Mouse (Mus musculus): ENCODE measurements around the gene Csnk1e. TPM values are rescaled to one million over a fixed set of nuclear protein-coding genes. Genes with fewer than 3 reads are reported as not detected.

Csnk1e gene
- polyA plus RNA-seq, 1 experiment from 2014 or later: 267 TPM

DNA sequence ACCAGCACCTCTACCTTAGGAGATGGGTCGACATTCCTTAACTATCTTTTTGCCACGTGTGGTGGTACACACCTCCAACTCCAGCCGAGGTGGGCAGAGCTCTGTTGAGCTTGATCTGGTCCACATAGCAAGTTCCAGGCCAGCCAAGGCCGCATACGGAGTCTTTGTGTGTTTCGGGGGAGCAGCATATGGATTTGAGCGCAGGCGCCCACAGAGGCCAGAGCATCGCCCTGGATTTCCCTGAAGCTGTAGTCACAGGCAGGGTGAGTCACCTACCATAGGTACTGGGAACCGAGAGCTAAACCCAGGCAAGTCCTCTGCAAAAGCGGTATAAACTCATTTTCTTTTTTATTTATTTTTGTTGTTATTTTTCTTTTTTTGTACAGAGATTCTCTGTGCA, 23.0 kb downstream of the Csnk1e start:
- 86% methylated on average over 11 of the region's 11 CpGs for WGBS
- H3K4me2 ChIP-seq (replicated peaks): no peak overlapping the region
- no peak overlapping the region for H3K4me3 ChIP-seq
- H3K36me3 ChIP-seq: peaks cover 100% of the 10 kb centered on the region
- no peak for ATAC-seq (ENCODE audit: low FRiP score, low read depth)
- H3K4me1 ChIP-seq: peaks cover 34% of the 10 kb centered on the region
- H3K27me3 ChIP-seq: no peaks in the 10 kb centered on the region
- H3K9me3 ChIP-seq: no peaks in the 10 kb centered on the region
- H3K27ac ChIP-seq (replicated peaks): peak overlapping the region; percentile 47; the same call in 1 of the 2 replicates
- no peak overlapping the region for H3K9ac ChIP-seq (replicated peaks)

DNA sequence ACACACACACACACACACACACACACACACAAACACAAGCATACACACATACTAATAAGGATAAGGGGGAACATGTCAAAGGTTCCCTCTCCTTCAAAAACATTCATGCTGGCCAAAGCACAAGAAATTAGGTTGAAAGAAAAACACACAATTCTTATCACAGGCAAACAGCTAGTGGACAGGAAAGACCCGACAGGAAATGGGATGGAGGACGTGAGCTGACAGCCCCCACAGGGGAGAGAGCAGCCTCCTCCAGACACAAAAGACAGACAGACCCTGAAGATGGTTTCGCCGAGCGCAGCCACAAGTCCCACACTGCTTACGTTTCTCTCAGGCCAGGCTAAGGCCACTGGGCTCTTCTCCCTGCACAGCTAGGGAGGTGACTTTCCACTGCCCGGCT, 23.4 kb downstream of the Csnk1e start:
- Histone ChIP-seq H3K27me3 (no peaks in the 10 kb centered on the region), H3K9ac (replicated peaks) (no peak overlapping the region), H3K4me2 (replicated peaks) (no peak overlapping the region), H3K9me3 (no peaks in the 10 kb centered on the region), H3K36me3 (peaks cover 100% of the 10 kb centered on the region), H3K27ac (replicated peaks) (0 out of 2 replicates have a peak overlapping the region, but pooled peaks have one; percentile 20), H3K4me1 (peaks cover 30% of the 10 kb centered on the region), H3K4me3 (no peak overlapping the region)
- 80% methylated on average over 7 of the region's 7 CpGs for WGBS
- ATAC-seq (ENCODE audit: low FRiP score, low read depth): no peak

DNA sequence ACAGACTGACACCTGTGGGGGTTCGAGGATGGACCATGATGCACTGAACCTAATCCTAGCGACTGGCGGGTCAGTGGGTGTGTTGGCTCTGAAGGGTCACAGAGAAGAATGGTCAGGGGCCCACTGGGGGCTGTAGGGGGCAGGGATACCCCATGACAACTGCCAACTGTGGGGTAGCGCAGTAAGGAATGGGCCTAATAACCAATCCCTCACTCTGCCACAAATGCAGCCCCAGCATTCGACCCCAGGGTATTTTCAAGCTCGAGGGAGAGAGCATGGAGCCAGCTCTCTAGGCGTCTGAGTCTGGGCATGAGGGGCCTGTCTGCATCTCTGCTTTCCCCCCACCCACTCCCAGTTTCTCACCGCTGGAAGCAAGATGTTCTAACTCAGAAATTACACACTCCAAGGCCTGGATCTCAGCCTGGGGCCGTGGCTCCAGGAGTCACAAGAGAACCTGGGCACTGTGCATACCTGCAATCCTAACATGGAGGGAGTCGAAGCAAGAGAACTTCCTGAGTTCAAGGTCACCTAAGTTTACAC, 24.8 kb downstream of the Csnk1e start:
- Histone ChIP-seq H3K27me3 (no peaks in the 10 kb centered on the region), H3K36me3 (peaks cover 100% of the 10 kb centered on the region), H3K27ac (replicated peaks) (no peak overlapping the region), H3K4me2 (replicated peaks) (no peak overlapping the region), H3K4me3 (no peak overlapping the region), H3K4me1 (peaks cover 16% of the 10 kb centered on the region), H3K9ac (replicated peaks) (no peak overlapping the region), H3K9me3 (no peaks in the 10 kb centered on the region)
- ATAC-seq (ENCODE audit: low FRiP score, low read depth): no peak
- WGBS: 81% methylated on average over 10 of the region's 10 CpGs

DNA sequence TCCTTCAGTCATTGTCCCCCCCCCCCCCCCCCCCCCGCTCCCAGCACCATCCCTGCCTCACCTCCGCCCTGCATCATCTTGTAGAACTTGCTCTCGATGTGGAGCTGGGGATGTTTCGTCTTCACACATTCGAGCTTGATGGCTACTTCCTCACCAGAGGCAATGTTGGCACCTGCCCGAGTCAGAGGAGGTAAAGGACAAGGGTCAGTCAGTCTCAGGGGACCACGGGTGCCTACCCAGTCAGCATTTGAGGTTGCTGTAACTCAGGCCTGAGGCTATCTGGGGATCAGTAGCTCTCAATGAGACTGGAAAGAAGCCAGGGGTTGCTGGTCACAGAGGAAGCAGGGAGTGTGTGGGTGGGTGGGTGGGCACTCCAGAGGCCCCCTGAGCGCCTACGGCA, 25.4 kb downstream of the Csnk1e start:
- Histone ChIP-seq H3K4me1 (peaks cover 11% of the 10 kb centered on the region; the same call in 1 of the 2 replicates), H3K9me3 (no peaks in the 10 kb centered on the region), H3K27ac (replicated peaks) (no peak overlapping the region), H3K9ac (replicated peaks) (no peak overlapping the region), H3K27me3 (no peaks in the 10 kb centered on the region), H3K4me3 (no peak overlapping the region), H3K4me2 (replicated peaks) (no peak overlapping the region), H3K36me3 (peaks cover 100% of the 10 kb centered on the region)
- 92% methylated on average over 8 of the region's 9 CpGs for WGBS
- no peak for ATAC-seq (ENCODE audit: low FRiP score, low read depth)

DNA sequence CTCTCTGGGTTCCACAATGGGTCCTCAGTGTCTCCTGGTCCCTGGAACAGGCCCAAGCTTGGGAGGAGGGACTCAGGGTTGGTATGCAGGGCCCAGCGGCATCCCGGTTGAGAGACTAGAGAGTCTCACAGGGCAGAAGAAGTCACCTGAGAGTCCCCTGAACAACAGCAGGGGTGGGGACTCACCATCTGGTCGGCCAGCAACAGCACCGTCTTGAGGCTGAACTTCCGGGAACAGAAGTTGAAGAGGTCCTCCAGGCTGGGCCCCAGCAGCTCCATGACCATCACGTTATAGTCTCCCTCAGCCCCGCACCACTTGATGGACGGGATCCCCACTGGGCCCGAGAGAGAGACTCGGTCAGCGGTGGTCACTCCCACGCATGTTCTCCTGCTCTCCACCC, 25.8 kb downstream of the Csnk1e start:
- Histone ChIP-seq H3K27ac (replicated peaks) (no peak overlapping the region), H3K9ac (replicated peaks) (no peak overlapping the region), H3K27me3 (no peaks in the 10 kb centered on the region), H3K4me3 (no peak overlapping the region), H3K9me3 (no peaks in the 10 kb centered on the region), H3K4me1 (peaks cover 10% of the 10 kb centered on the region; the same call in 1 of the 2 replicates), H3K36me3 (peaks cover 100% of the 10 kb centered on the region), H3K4me2 (replicated peaks) (no peak overlapping the region)
- WGBS: 90% methylated on average over 12 of the region's 12 CpGs
- no peak for ATAC-seq (ENCODE audit: low FRiP score, low read depth)

DNA sequence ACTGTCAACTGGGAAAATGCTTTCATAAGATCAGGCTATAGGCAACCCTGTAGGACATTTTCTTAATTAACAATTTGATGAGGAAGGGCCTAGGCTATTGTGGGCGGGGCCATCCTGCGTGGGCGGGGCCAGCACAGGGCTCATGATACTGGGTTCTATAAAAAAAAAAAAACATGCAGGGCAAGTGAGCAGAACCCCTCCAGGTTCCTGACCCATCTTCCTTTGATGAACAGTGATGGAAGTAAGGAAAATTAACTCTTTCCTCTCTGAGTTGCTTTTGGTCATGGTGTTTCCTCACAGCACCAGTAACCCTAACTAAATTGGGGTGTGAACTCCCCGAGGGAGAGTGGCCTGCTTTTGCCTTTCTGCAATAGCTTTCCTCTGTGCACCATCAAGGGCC, 26.8 kb downstream of the Csnk1e start:
- H3K27ac ChIP-seq (replicated peaks): no peak overlapping the region
- ATAC-seq (ENCODE audit: low FRiP score, low read depth): no peak
- no peak overlapping the region for H3K9ac ChIP-seq (replicated peaks)
- H3K4me2 ChIP-seq (replicated peaks): no peak overlapping the region
- H3K4me3 ChIP-seq: no peak overlapping the region
- no peaks in the 10 kb centered on the region for H3K27me3 ChIP-seq
- 90% methylated on average over 4 of the region's 4 CpGs for WGBS
- H3K36me3 ChIP-seq: peaks cover 100% of the 10 kb centered on the region
- H3K9me3 ChIP-seq: no peaks in the 10 kb centered on the region
- peaks cover 10% of the 10 kb centered on the region; the same call in 1 of the 2 replicates for H3K4me1 ChIP-seq

DNA sequence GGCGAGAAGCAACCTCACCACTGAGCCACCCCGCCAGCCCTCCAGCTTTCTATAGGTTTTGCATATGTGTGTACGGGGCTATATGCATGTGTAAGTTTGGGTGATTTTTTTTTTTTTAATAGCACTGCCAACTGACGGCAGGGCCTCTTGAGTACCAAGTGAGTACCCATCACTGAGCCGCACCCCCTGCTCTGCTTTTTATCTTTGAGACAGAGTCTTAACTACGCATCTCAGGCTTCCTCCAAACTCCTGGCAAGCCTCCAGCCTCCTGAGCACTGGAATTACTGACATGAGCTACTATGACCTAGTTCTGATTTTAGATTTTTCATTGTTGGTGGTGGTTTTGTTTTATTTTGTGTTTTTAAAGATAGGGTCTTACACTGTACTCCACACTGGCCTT, 27.9 kb downstream of the Csnk1e start:
- Histone ChIP-seq H3K27ac (replicated peaks) (no peak overlapping the region), H3K9ac (replicated peaks) (no peak overlapping the region), H3K27me3 (no peaks in the 10 kb centered on the region), H3K36me3 (peaks cover 100% of the 10 kb centered on the region), H3K4me3 (no peak overlapping the region), H3K9me3 (no peaks in the 10 kb centered on the region), H3K4me1 (peaks cover 2% of the 10 kb centered on the region; the same call in 1 of the 2 replicates), H3K4me2 (replicated peaks) (no peak overlapping the region)
- WGBS: 92% methylated on average over 6 of the region's 6 CpGs
- no peak for ATAC-seq (ENCODE audit: low FRiP score, low read depth)

DNA sequence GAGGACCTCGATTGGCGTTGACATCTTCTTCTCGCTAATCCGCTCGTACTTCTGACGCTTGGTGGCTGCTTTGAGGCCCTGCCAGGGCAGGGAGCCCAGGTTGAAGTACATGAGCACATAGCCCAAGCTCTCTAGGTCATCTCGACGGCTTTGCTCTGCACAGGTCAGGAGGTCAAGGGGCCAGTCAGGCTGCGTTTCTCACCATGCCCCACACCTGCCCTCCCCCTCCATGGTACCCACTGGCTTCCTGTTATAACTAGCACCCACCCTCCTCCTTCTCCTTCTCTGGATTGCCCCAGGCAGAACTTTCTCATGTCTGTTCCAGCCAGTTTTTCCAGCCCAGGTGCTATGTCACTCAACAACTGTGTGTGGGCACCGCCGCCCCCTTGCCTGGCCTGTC, 29.9 kb downstream of the Csnk1e start:
- no peak overlapping the region for H3K9ac ChIP-seq (replicated peaks)

DNA sequence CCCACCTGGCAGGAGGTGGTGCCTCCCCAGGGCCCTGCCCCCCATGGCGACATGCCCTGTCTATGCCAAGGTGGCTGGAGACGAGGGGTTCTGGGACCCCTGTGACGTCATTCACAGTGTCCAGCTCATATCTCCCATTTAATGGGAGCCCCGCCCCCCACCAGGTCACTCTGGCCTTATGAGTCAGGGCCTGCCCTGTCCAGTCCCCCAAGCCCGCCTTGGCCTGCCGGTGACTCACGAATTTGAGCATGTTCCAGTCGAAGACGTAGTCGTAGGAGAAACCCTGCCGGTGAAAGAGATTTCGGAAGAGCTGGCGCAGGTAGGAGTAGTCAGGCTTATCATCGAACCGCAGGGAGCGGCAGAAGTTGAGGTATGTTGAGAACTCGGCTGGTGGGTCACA, 30.8 kb downstream of the Csnk1e start:
- Histone ChIP-seq H3K4me1 (no peaks in the 10 kb centered on the region), H3K9me3 (no peaks in the 10 kb centered on the region), H3K9ac (replicated peaks) (no peak overlapping the region), H3K4me3 (no peak overlapping the region), H3K27me3 (no peaks in the 10 kb centered on the region), H3K4me2 (replicated peaks) (no peak overlapping the region), H3K27ac (replicated peaks) (no peak overlapping the region), H3K36me3 (peaks cover 100% of the 10 kb centered on the region)
- WGBS: 96% methylated on average over 17 of the region's 17 CpGs
- no peak for ATAC-seq (ENCODE audit: low FRiP score, low read depth)

More for the DNA sequence above, 29.9 kb downstream of the Csnk1e start:
- H3K36me3 ChIP-seq: peaks cover 100% of the 10 kb centered on the region
- H3K9me3 ChIP-seq: no peaks in the 10 kb centered on the region
- H3K27ac ChIP-seq (replicated peaks): no peak overlapping the region
- H3K4me3 ChIP-seq: no peak overlapping the region
- 84% methylated on average over 11 of the region's 11 CpGs for WGBS
- H3K4me1 ChIP-seq: no peaks in the 10 kb centered on the region
- no peaks in the 10 kb centered on the region for H3K27me3 ChIP-seq
- no peak overlapping the region for H3K4me2 ChIP-seq (replicated peaks)
- ATAC-seq (ENCODE audit: low FRiP score, low read depth): no peak

DNA sequence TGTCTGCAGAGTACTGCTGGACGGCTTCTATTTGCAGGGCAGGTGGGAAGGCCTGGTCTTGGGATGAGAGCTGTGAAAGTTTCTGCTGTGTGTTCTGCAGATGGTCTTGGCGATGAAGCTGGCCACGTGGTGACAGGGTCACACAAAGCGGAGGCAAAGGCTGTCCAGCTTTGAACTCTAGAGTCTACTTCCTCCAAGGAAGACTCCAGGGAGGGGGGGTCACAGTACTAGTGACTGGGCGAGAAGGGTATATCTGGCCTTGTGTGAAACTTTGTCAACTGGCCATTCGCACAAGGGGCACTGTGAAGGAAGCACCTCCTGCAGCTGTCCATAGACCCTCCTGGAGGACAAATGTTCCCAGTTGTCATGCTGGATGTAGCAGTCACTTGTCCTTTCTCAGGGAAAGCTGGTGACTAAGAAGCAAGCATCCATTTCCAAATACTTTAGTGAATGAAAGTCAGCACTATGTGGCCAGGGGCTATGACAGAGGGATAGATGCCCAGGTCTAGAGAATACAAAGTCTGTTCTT, 32.6 kb downstream of the Csnk1e start:
- H3K4me3 ChIP-seq: no peak overlapping the region
- no peak overlapping the region for H3K9ac ChIP-seq (replicated peaks)
- ATAC-seq (ENCODE audit: low FRiP score, low read depth): no peak
- peaks cover 98% of the 10 kb centered on the region for H3K36me3 ChIP-seq
- no peaks in the 10 kb centered on the region for H3K4me1 ChIP-seq
- no peak overlapping the region for H3K4me2 ChIP-seq (replicated peaks)
- WGBS: 93% methylated on average over 6 of the region's 6 CpGs
- no peaks in the 10 kb centered on the region for H3K27me3 ChIP-seq
- no peak overlapping the region for H3K27ac ChIP-seq (replicated peaks)
- H3K9me3 ChIP-seq: no peaks in the 10 kb centered on the region

DNA sequence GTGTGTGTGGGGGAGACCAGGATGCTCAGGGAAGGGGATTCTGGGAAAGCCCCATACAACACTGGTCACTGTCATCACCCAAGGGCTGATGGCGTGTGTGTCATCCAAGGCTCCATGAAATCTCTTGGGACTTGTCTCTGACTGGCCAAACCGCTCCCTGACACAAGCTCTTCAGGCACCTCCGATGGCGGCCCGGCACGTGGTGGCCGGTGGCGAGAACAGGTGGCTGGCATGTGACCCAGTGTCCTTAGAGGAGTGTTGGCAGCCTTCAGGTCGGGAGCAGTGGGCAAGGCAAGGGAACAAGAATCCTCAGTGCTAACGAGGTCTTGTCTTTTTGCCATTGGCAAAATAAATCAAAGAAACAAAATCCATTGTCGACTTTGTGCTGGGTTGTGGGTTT, 36.7 kb downstream of the Csnk1e start:
- 93% methylated on average over 11 of the region's 11 CpGs for WGBS
- no peak overlapping the region for H3K4me3 ChIP-seq
- no peak overlapping the region for H3K27ac ChIP-seq (replicated peaks)
- no peaks in the 10 kb centered on the region for H3K27me3 ChIP-seq
- no peak for ATAC-seq (ENCODE audit: low FRiP score, low read depth)
- H3K4me1 ChIP-seq: no peaks in the 10 kb centered on the region
- H3K9ac ChIP-seq (replicated peaks): no peak overlapping the region
- no peak overlapping the region for H3K4me2 ChIP-seq (replicated peaks)
- peaks cover 74% of the 10 kb centered on the region for H3K36me3 ChIP-seq
- H3K9me3 ChIP-seq: no peaks in the 10 kb centered on the region

DNA sequence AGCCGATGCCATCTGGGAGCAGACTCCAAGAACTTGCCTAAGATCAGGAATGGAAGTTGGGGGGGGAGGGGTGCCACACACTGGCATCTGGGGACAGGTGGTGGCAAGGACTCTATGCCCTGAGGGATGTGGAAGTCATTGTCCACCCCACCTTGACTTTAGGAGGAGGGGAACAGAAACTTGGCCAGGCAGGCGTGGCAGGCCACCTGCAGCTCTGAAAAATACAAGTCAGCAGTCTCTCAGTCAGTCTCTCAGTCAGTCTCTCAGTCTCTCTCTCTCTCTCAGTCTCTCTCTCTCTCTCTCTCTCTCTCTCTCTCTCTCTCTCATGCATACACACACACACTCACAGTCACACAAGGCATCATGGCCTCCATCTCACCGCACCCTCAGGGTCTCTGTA, 37.1 kb downstream of the Csnk1e start:
- H3K36me3 ChIP-seq: peaks cover 69% of the 10 kb centered on the region
- no peak overlapping the region for H3K4me3 ChIP-seq
- H3K4me1 ChIP-seq: no peaks in the 10 kb centered on the region
- H3K9me3 ChIP-seq: no peaks in the 10 kb centered on the region
- no peak overlapping the region for H3K27ac ChIP-seq (replicated peaks)
- H3K9ac ChIP-seq (replicated peaks): no peak overlapping the region
- no peaks in the 10 kb centered on the region for H3K27me3 ChIP-seq
- H3K4me2 ChIP-seq (replicated peaks): no peak overlapping the region
- 98% methylated on average over 3 of the region's 3 CpGs for WGBS
- ATAC-seq (ENCODE audit: low FRiP score, low read depth): no peak

DNA sequence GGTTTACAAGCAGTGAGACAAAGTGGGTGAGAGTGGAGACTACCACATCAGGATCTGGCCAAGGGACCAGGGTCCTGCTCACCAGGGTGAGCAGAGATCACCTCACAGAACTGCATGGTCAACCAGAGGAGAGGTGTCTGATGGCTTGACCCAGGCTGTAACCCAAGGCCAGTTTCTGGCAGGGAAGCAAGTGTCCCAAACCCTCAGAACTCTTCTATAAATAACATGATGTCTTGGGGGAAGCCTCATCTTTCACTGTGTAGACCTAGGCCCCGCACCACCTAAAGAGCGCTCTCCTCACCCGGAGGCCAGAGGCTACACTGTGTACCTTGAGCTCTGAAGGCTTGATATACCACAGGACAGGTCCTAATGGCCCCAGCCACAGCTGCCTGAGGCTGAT, 38.0 kb downstream of the Csnk1e start:
- 99% methylated on average over 3 of the region's 3 CpGs for WGBS
- H3K9ac ChIP-seq (replicated peaks): no peak overlapping the region
- H3K4me1 ChIP-seq: no peaks in the 10 kb centered on the region
- no peaks in the 10 kb centered on the region for H3K9me3 ChIP-seq
- no peak overlapping the region for H3K4me3 ChIP-seq
- ATAC-seq (ENCODE audit: low FRiP score, low read depth): no peak
- H3K27me3 ChIP-seq: no peaks in the 10 kb centered on the region
- H3K36me3 ChIP-seq: peaks cover 61% of the 10 kb centered on the region
- no peak overlapping the region for H3K4me2 ChIP-seq (replicated peaks)
- H3K27ac ChIP-seq (replicated peaks): no peak overlapping the region
